ENCODE assay signal across 19 mouse cellular contexts in genomic region chr1:135012472-135012871, GRCm38 (mm10).
"Had no signal": no experiment of that assay in that cellular context is flagged by ENCODE, and none has a peak within 500 bp of the region (broad histone marks: within the 10 kb centered on the region; RNA-seq: fewer than 3 reads in every experiment).

No protein-coding gene starts in this region.

- H3K27ac ChIP-seq: limb, embryonic 10.5 days; limb, embryonic 13.5 days; liver, embryonic 12.5 days; liver, embryonic 15.5 days; lung, embryonic 15.5 days; midbrain, embryonic 10.5 days; midbrain, embryonic 13.5 days; neural tube, embryonic 13.5 days had no signal

- H3K27me3 ChIP-seq: lung, embryonic 15.5 days; midbrain, embryonic 13.5 days; neural tube, embryonic 13.5 days had no signal

- H3K9ac ChIP-seq: limb, embryonic 13.5 days; liver, embryonic 12.5 days; liver, embryonic 15.5 days; lung, embryonic 15.5 days; midbrain, embryonic 13.5 days; neural tube, embryonic 13.5 days had no signal

- DNase-seq: kidney, postnatal 10 days; kidney, postnatal 36 days; liver; lung, adult 18-20 months; lung, postnatal 10 days; lung, postnatal 36 days; thymus, adult 18-20 months; thymus, postnatal 36 days had no signal

- H3K4me1 ChIP-seq: liver, embryonic 12.5 days; liver, embryonic 15.5 days had no signal

- H3K36me3 ChIP-seq: limb, embryonic 10.5 days; limb, embryonic 13.5 days; liver, embryonic 12.5 days; liver, embryonic 15.5 days; lung, embryonic 15.5 days; midbrain, embryonic 10.5 days; midbrain, embryonic 13.5 days; neural tube, embryonic 13.5 days had no signal

- H3K9me3 ChIP-seq: limb, embryonic 10.5 days; limb, embryonic 13.5 days; liver, embryonic 12.5 days; liver, embryonic 15.5 days; lung, embryonic 15.5 days; megakaryocyte, embryonic 14.5 days; midbrain, embryonic 10.5 days; midbrain, embryonic 13.5 days; neural tube, embryonic 13.5 days had no signal

- ATAC-seq: liver, embryonic 12.5 days; midbrain, embryonic 13.5 days; midbrain, embryonic 16.5 days had no signal

- H3K4me2 ChIP-seq: limb, embryonic 13.5 days; liver, embryonic 12.5 days; liver, embryonic 15.5 days; lung, embryonic 15.5 days; midbrain, embryonic 13.5 days; neural tube, embryonic 13.5 days had no signal

- H3K4me3 ChIP-seq: limb, embryonic 10.5 days; limb, embryonic 13.5 days; liver, embryonic 12.5 days; liver, embryonic 15.5 days; lung, embryonic 15.5 days; megakaryocyte, embryonic 14.5 days; midbrain, embryonic 10.5 days; midbrain, embryonic 13.5 days; myocyte; neural tube, embryonic 13.5 days had no signal
